Mouse (Mus musculus) heart, embryonic 11.5 days (tissue): ENCODE measurements around the gene Tlr2. TPM values are rescaled to one million over a fixed set of nuclear protein-coding genes. Genes with fewer than 3 reads are reported as not detected.

ENCODE experiments used
- ATAC-seq: fragments of 200-750 bp; cut with Nextera tagmentation; replicated peaks from 2 replicates; pipeline ENCODE4 v1.8.0; 2017; ENCODE audit warnings: moderate library complexity; ENCODE audit not compliant: insufficient number of reproducible peaks, low FRiP score, low TSS enrichment
- H3K27ac ChIP-seq: fragments of 300-500 bp; sonication (generic); 2 replicates; pipeline ENCODE4 v1.5.1; 2014; ENCODE audit warnings: mild to moderate bottlenecking, low read depth, low read length
- H3K27me3 ChIP-seq: fragments of 300-500 bp; sonication (generic); 2 replicates; pipeline ENCODE4 v1.6.1; 2014; ENCODE audit warnings: mild to moderate bottlenecking, low read length, mixed read lengths; ENCODE audit not compliant: control insufficient read depth, insufficient read depth
- H3K36me3 ChIP-seq: fragments of 300-500 bp; sonication (generic); 2 replicates; pipeline ENCODE4 v1.6.1; 2014; ENCODE audit warnings: mild to moderate bottlenecking, low read length, moderate library complexity, mixed read lengths; ENCODE audit not compliant: control insufficient read depth, insufficient read depth
- H3K4me1 ChIP-seq: fragments of 300-500 bp; sonication (generic); 2 replicates; pipeline ENCODE4 v1.6.1; 2014; ENCODE audit warnings: low read length; ENCODE audit not compliant: control insufficient read depth, insufficient read depth
- H3K4me2 ChIP-seq: fragments of 300-500 bp; sonication (generic); 2 replicates; pipeline ENCODE4 v1.6.1; 2014; ENCODE audit warnings: mild to moderate bottlenecking, moderate library complexity
- H3K4me3 ChIP-seq: fragments of 300-500 bp; sonication (generic); 2 replicates; pipeline ENCODE4 v1.5.1; 2014; ENCODE audit warnings: low read depth, low read length
- H3K9ac ChIP-seq: fragments of 300-500 bp; sonication (generic); 2 replicates; pipeline ENCODE4 v1.6.1; 2014; ENCODE audit warnings: mild to moderate bottlenecking, low read depth, low read length, moderate library complexity
- H3K9me3 ChIP-seq: fragments of 300-500 bp; sonication (generic); replicated peaks from 2 replicates; pipeline ENCODE4 v1.6.1; 2016; ENCODE audit warnings: low read length; ENCODE audit not compliant: control insufficient read depth
- WGBS: fragments of 180-500 bp; shearing (Covaris S2); extraction: QIAGEN DNeasy Blood & Tissue Kit; methylation state at CpG from one replicate; pipeline ENCODE4 v1.1.7; 2014; ENCODE audit not compliant: insufficient replicate concordance; 5-methylcytosine and 5-hydroxymethylcytosine counted together
- polyA plus RNA-seq: library from polyadenylated mRNA; unstranded; fragments of >200 nt; fragmentation: Nextera tagmentation; extraction: Ambion mirVana; gene quantifications from 2 replicates; pipeline ENCODE4 v1.2.1, GENCODE M21; 2014

Tlr2 gene
- polyA plus RNA-seq, 1 experiment from 2014 or later: 2.6 TPM

- no peak overlapping the region for H3K9ac ChIP-seq
- 83% methylated on average over 5 of the region's 5 CpGs for WGBS
- no peaks in the 10 kb centered on the region for H3K27me3 ChIP-seq
- H3K9me3 ChIP-seq: no peaks in the 10 kb centered on the region
- H3K4me1 ChIP-seq: no peaks in the 10 kb centered on the region
- no peak overlapping the region for H3K4me2 ChIP-seq
- ATAC-seq: no peak
- H3K27ac ChIP-seq: no peak overlapping the region
- H3K36me3 ChIP-seq: no peaks in the 10 kb centered on the region
- no peak overlapping the region for H3K4me3 ChIP-seq
Measured at GRCm38 (mm10) chr3:83855643-83856042, 14.1 kb upstream of the Tlr2 start.

GRCm38 (mm10) chr3:83849341-83849740 is 7.8 kb upstream of the Tlr2 start:
- no peaks in the 10 kb centered on the region for H3K27me3 ChIP-seq
- 79% methylated on average over 2 of the region's 2 CpGs for WGBS
- no peak for ATAC-seq
- no peak overlapping the region for H3K4me2 ChIP-seq
- H3K27ac ChIP-seq: no peak overlapping the region
- H3K4me3 ChIP-seq: no peak overlapping the region
- no peak overlapping the region for H3K9ac ChIP-seq
- no peaks in the 10 kb centered on the region for H3K36me3 ChIP-seq
- H3K9me3 ChIP-seq: no peaks in the 10 kb centered on the region
- H3K4me1 ChIP-seq: no peaks in the 10 kb centered on the region

GRCm38 (mm10) chr3:83844766-83845520 is 3.4 kb upstream of the Tlr2 start:
- WGBS: 40% methylated on average over 8 of the region's 8 CpGs
- Histone ChIP-seq H3K4me2 (no peak overlapping the region), H3K9me3 (no peaks in the 10 kb centered on the region), H3K27ac (no peak overlapping the region), H3K4me3 (no peak overlapping the region), H3K27me3 (no peaks in the 10 kb centered on the region), H3K9ac (no peak overlapping the region), H3K4me1 (no peaks in the 10 kb centered on the region), H3K36me3 (no peaks in the 10 kb centered on the region)
- ATAC-seq: no peak

GRCm38 (mm10) chr3:83839477-83839876 is 2.1 kb downstream of the Tlr2 start:
- H3K9ac ChIP-seq: no peak overlapping the region
- no peaks in the 10 kb centered on the region for H3K4me1 ChIP-seq
- H3K27ac ChIP-seq: no peak overlapping the region
- H3K4me2 ChIP-seq: no peak overlapping the region
- 86% methylated on average over 5 of the region's 5 CpGs for whole genome bisulfite sequencing
- no peaks in the 10 kb centered on the region for H3K36me3 ChIP-seq
- H3K9me3 ChIP-seq: no peaks in the 10 kb centered on the region
- no peaks in the 10 kb centered on the region for H3K27me3 ChIP-seq
- ATAC-seq: no peak
- no peak overlapping the region for H3K4me3 ChIP-seq

GRCm38 (mm10) chr3:83836685-83837084 is 4.9 kb downstream of the Tlr2 start:
- H3K4me2 ChIP-seq: no peak overlapping the region
- WGBS: 76% methylated on average over 15 of the region's 15 CpGs
- no peak for ATAC-seq

GRCm38 (mm10) chr3:83828145-83828611 is 13.4 kb downstream of the Tlr2 start:
- ATAC-seq: no peak
- Histone ChIP-seq H3K4me3 (no peak overlapping the region), H3K36me3 (no peaks in the 10 kb centered on the region), H3K4me2 (no peak overlapping the region), H3K9me3 (no peaks in the 10 kb centered on the region), H3K4me1 (no peaks in the 10 kb centered on the region), H3K27ac (no peak overlapping the region), H3K9ac (no peak overlapping the region), H3K27me3 (no peaks in the 10 kb centered on the region)
- WGBS: 68% methylated on average over 5 of the region's 5 CpGs

More at GRCm38 (mm10) chr3:83836685-83837084, 4.9 kb downstream of the Tlr2 start:
- no peaks in the 10 kb centered on the region for H3K9me3 ChIP-seq
- no peak overlapping the region for H3K9ac ChIP-seq
- H3K27me3 ChIP-seq: no peaks in the 10 kb centered on the region
- no peak overlapping the region for H3K27ac ChIP-seq
- no peaks in the 10 kb centered on the region for H3K36me3 ChIP-seq
- H3K4me3 ChIP-seq: no peak overlapping the region
- H3K4me1 ChIP-seq: no peaks in the 10 kb centered on the region

GRCm38 (mm10) chr3:83827684-83828083 is 13.9 kb downstream of the Tlr2 start:
- H3K9ac ChIP-seq: no peak overlapping the region
- 83% methylated on average over 9 of the region's 9 CpGs for WGBS
- H3K27ac ChIP-seq: no peak overlapping the region
- no peaks in the 10 kb centered on the region for H3K9me3 ChIP-seq
- H3K27me3 ChIP-seq: no peaks in the 10 kb centered on the region
- H3K36me3 ChIP-seq: no peaks in the 10 kb centered on the region
- no peaks in the 10 kb centered on the region for H3K4me1 ChIP-seq
- ATAC-seq: no peak
- H3K4me2 ChIP-seq: no peak overlapping the region
- no peak overlapping the region for H3K4me3 ChIP-seq

- no peaks in the 10 kb centered on the region for H3K4me1 ChIP-seq
- no peaks in the 10 kb centered on the region for H3K9me3 ChIP-seq
- no peak for ATAC-seq
- no peak overlapping the region for H3K27ac ChIP-seq
- 82% methylated on average over 4 of the region's 4 CpGs for WGBS
- no peaks in the 10 kb centered on the region for H3K36me3 ChIP-seq
- H3K4me2 ChIP-seq: no peak overlapping the region
- no peaks in the 10 kb centered on the region for H3K27me3 ChIP-seq
- no peak overlapping the region for H3K4me3 ChIP-seq
- no peak overlapping the region for H3K9ac ChIP-seq
Measured at GRCm38 (mm10) chr3:83823774-83824173, 17.8 kb downstream of the Tlr2 start.

- Histone ChIP-seq H3K9me3 (no peaks in the 10 kb centered on the region), H3K27me3 (no peaks in the 10 kb centered on the region), H3K9ac (no peak overlapping the region), H3K27ac (no peak overlapping the region), H3K36me3 (no peaks in the 10 kb centered on the region), H3K4me3 (no peak overlapping the region), H3K4me2 (no peak overlapping the region), H3K4me1 (no peaks in the 10 kb centered on the region)
- no peak for ATAC-seq
- 76% methylated on average over 4 of the region's 4 CpGs for WGBS
Measured at GRCm38 (mm10) chr3:83816372-83816925, 25.1 kb downstream of the Tlr2 start.
